Mouse (Mus musculus): ENCODE data around the gene Plekhh3.

Gene Plekhh3

DNA sequence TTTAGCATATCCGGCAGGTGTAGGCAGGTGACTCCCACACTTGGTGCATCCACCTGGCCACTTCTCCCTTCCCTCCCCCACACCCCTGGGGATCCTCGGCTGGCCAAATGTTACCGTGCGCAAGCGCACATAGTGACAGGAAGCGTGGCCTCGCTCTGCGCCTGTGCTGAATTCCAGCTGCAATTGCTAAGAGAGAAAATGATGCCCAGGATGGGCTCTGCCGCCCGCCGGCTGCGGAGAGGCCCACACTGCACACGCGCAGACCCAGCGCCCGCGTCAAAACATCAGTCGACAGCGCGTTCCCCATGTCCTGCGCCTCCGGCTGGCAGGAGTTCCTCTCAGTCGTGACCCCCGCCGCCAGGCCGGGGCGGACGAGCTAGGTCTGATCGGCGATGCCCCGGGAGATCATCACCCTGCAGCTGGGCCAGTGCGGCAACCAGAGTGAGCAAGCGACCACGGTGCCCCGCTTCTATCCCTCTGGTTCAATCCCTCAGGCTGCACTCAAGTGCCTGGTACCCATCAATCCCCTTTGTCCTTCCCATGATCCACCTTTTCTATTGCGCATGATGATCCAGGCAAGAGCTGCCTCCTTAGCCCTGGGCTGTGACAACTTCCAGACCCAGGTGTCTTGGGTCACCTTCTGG is 15.3 kb downstream of the Plekhh3 start, which contains the start of gene Tubg2:
Tubg2 (plus strand) TSS at position 180 of the 644 bp plus-strand sequence.
- in situ Hi-C loops (cut with MboI, MseI) = no loop called here

DNA sequence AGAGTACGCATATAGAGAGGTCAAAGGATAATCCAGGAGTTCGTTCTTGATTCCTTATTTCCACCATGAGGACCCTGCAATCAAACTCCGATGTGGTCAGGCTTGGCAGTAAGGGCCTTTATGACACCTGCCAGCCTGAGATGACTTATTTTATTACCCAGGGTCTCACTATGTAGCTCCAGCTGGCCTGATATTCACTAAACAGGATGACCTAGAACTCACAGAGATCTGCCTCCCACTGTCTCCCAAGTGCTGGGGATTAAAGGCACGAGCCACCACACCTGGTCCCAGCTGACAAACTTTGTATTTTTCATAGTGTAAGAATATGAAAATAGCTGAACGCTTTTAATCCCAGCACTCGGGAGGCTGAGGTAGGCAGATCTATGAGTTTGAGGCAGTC is 16.0 kb downstream of the Plekhh3 start:
- in situ Hi-C loops (cut with MboI, MseI) = no loop called here

DNA sequence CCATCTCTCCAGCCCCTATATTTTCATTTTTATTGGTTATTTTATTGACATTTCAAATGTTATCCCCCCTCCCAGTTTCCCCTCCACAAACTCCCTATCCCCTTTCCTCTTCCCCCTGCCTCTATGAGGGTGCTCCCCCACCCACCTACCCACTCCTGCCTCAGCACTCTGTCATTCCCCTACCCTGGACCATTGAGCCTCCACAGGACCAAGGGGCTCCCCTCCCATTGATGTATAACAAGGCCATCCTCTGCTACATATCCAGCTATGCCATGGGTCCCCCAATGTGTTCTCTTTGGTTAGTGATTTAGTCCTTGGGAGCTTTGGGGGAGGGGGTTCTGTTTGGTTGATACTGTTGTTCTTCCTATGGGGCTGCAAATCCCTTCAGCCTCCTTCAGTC is 16.5 kb downstream of the Plekhh3 start:
- in situ Hi-C loops (cut with MboI, MseI) = no loop called here

DNA sequence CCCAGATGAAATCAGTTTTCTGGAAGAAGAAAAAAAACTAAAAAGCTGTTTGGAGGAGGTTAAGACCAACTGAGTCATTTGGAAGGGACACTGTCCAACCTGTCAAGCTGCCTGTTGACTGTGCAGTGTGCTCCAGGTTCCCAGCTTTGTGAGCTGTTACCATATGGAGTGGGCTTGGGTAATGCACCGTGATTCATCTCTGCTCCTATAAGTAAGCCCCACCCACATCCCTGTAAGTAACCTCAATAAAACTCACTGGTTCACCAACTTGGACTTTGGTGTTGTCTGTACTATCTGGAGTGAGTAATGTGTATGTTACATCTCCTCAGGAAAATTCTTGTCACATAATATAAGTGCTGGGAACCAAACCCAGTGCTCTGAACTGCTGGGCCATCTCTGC is 18.3 kb downstream of the Plekhh3 start:
- in situ Hi-C loops (cut with MboI, MseI) = no loop called here

DNA sequence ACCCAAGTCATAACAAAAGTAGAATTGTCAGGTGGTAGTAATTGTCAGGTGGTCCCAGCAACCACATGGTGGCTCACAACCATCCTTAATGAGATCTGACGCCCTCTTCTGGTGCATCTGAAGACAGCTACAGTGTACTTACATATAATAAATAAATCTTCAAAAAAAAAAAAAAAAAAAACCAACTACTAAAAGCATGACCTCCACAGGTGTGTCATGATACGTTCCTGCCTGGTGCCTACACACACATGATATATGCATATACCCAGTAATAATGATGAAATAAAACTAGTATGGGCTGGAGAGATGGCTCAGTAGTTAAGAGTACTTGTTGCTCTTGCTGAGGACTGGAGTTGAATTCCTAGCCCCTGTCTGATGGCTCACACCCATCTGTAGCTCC is 20.1 kb downstream of the Plekhh3 start:
- in situ Hi-C loops (cut with MboI, MseI) = no loop called here

DNA sequence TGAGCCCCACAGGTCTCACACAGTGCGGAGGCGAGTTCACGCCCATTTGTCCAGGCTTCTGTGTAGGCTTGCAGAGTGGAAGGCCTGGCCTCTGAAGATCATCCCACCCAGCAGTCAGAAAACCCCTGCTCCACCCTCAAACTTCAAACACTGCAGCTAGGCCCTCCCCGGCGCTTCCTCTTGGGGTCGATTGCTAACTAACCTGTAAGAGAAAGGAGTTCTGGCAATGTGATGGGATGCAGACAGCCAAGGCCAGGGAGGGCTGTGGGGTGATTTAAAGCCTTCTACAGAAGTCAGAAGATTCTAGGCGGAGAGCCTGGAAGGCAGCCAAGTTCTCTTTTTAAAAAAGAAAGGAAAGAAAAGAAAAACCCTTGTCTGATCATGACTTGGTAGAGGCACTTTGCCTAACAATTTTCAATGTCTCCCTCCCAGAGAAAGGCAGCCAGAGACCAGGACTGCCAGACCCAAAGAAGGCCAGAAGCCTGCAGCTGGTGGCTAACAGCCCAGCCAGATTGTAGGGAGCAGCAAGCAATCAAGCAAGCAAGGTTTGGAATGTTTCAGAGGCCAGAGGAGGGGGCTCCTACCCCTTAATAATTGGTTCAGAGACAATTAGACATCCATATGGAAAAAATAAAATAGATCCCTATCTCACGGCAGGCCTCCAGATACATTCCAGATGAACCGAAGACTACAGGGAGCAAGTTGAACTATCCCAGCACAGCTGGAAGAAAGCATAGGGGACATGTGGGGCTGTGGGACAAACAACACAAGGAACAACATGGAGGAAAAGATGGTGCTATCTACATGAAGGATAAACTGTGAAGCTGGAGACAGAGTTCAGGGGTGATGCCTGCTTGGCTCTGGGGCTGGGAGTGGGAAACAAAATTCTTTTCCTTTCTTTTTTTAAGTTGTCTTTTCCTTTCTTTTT is 21.7 kb downstream of the Plekhh3 start:
- in situ Hi-C loops (cut with MboI, MseI) = no loop called here

DNA sequence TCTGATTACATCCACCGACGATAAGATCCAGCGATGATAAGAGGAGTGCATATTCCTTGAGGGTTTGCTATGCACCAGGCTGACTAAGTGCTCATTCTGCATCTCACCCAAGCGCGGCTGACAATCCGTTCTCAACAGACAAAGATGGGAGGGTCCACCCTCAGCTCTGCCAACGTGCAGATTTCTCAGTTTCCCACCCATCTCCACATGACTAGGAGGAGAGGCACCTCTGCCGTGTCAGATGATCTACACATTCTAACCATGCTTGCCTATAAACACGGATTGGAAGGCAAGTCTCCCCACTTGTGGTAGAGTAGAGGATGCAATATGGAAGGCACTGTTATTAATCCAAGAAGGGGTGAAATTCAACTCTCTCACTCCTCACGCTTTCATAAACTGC is 22.4 kb downstream of the Plekhh3 start:
- in situ Hi-C loops (cut with MboI, MseI) = no loop called here

DNA sequence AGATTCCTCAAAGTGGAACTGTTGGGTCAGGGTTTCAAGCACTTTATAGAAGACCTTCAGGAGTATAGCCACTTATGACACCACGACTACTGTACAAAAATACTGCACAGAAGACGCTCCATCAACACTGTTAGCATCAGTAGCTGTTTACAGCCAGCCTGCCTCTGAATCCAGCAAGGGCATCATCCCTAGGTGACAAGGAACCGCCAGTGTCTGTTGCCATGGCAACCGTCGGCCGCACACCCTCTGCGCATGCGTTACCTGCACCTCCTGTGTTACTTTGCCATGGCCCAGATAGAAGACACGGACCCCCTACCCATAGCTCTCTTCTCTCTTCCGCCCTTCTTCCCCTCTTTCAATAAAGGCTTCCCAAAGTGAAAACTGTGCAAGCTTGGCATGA is 24.8 kb downstream of the Plekhh3 start:
- in situ Hi-C loops (cut with MboI, MseI) = no loop called here

DNA sequence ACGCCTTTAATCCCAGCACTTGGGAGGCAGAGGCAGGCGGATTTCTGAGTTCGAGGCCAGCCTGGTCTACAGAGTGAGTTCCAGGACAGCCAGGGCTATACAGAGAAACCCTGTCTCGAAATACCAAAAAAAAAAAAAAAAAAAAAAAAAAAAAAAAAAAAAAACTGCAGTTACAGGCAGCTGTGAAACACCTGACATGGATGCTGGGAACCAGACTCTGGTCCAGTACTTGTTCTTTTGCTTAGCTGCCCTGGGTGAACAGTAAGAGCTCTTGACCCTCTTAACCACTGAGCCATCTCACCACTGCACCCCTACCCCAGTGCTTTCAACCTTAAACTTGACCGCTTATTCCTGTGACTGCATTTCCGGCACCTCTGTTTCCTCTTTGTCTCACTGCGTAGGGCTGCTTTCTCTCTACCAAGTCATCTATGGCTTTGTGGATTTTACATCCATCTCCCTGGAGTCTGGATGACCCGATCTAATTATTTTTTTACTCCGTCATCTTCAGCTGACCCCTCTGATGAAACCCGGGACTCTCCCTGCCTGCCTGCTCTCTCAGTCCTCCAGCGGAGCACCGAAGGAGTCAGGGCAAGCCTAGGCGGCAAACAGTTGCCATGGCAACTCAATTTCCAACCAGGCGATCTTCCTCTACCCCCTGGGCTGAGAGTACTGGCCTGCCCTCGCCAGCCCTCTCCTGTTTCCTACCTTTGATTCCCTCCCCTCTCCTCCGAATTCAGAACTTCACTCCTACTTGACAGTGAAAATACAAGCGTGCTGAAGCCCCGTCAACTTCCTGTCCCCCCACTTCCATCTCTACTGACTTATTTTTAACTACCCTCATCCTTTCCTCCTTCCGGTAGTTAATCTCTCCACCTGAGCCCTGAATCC is 27.6 kb downstream of the Plekhh3 start:
- in situ Hi-C loops (cut with MboI, MseI) = no loop called here

DNA sequence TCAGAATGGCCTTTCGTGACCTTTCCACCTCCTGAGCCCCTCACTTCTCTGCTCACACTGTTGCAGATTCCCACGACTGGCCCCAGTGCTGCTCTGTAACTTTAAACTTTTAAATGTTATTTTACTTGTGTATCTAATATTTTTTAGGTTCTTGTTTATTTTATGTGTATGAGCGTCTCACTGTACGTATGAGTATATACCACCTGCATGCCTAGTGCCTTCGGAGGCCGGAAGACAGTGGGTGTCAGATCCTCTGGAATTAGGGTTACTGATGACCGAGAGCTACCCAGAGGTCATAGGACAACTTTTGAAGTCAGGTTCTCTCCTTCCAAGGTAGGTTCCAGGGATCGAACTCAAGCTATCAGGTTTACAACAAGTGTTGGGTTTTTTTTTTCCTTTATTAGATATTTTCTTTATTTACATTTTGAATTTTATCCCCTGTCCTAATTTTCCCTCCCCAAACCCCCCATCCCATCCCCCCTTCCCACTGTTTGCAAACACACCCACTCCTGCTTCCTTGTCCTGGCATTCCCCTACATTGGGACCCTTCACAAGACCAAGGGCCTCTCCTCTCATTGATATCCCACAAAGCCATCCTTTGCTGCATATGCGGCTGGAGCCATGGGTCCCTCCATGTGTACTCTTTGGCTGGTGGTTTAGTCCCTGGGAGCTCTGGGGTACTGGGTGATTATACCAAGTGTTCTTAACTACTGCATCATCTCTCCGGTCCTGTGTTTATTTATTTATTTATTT is 28.8 kb downstream of the Plekhh3 start:
- in situ Hi-C loops (cut with MboI, MseI) = no loop called here

DNA sequence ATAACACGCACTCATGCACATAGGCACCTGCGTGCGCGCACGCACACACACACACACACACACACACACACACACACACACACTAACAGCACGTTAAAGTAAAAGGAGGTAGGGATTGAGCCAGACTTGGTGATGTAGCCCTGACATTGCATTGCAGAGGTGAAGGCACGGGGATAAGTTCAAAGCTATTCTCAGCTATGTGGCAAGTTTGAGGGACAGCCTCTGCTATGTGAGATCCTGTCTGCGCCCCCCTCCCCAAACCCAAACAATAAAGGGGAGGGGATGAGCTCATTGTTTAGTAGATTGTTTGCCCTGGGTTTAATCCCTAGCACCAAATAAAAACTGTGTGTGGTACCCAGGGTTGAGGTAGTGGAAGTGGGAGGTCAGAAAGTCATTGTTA is 30.1 kb downstream of the Plekhh3 start:
- in situ Hi-C loops (cut with MboI, MseI) = no loop called here

DNA sequence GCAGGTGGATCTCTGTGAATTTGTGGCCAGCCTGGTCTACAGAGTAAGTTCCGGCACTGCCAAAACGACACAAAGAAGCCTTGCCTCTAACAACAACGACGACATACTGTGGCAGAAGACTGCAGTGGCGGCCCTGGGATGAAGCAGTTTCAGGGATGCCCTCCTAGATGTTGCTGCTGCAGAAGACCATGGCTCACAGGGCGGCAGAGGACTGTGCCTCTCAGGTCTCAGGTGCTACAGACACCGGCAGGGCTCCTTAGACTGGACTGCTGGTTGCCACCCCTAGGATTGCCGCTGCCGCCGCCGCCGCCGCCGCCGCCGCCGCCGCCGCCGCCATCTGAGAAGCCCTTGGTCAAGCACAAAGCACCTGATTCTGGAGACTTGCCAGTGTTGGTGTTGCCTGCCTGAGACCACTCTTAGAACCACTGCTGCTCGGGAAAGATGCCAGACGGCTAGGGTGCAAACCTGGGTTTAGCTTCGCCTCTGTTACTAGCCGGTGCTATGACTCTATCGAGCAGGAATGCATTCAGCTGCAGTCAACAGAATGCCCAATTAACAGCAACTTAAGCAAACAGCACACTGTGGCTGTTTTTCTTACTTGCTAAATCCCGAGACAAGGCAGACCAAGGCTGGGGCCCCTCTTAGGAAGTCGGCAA is 30.9 kb downstream of the Plekhh3 start:
- in situ Hi-C loops (cut with MboI, MseI) = no loop called here

DNA sequence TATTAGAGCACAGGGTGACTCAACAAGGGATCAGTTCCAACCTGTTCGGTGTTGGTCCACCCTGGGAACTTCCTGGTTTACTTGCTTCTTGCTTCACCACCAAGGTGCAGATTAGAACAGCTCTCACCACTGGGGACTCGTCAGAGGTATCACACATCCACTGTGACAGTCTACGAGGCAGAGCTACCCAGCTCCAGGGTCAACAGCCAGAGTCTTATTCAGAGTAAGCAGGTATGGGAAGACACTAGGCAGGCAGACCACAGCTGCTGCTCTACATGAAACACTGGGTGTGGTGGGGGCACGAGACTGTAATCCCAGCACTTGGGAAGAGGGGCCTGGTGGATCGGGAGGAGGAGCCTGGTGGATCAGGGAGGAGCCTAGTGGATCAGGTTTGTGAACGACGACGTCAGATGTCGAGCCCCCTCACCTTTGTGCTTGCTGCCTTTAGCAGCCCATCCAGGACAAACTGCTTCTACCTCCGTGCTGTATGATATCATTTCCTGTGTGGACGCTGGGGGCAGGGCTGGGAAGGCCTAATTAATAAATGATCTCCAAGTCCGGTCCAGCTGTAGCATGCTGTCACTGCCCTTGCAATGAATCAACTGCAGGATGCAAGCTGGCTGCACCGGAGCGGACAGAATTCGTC is 32.5 kb downstream of the Plekhh3 start:
- in situ Hi-C loops (cut with MboI, MseI) = no loop called here

DNA sequence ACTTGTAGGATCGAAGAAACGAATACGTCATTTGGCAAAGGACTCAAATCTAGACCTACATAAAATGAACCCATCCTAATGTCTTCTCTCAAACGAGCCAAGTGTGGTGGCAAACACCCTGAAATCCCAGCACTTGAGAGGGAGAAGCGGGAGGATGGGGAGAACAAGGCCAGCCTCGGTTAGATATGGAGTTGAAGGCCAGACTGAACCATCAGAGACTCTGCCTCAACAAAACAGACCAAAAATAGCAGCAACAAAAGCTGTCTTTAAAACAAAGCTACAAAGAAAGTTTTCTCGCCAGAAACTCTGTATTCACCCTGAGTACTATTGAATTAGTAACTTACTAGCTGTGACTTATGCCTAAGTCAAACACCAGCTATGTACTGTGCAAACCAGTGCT is 34.2 kb downstream of the Plekhh3 start:
- in situ Hi-C loops (cut with MboI, MseI) = no loop called here

DNA sequence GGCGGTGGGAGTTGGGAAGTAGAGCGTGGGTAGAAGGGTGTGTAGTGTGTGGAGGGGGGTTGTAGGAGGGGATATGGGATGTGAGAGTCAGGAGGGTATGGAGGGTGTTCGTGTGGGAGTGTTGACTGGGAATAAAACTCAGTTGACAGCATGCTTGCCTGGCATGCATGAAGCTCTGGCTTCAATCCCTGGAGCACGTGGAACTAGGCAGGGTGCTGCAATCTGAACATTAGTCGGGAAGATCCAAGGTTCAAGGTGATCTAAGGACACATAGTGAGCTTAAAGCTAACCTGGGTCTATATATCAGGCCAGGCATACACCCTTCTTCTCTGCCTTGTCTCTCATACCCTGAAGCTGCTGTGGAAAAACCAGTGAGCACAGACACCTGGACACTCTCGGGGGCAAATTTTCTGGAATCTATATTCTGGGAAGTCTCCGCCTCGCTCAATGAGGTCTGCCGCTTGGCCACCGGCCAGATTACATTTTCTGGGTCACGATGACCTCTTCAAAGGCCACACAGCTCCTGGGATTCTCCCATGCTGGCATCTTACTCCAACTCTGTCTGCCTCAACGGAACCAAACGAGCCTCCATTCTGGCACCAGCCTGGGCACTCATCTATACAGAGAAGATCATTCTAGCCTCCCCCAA is 36.8 kb downstream of the Plekhh3 start:
- in situ Hi-C loops (cut with MboI, MseI) = no loop called here

DNA sequence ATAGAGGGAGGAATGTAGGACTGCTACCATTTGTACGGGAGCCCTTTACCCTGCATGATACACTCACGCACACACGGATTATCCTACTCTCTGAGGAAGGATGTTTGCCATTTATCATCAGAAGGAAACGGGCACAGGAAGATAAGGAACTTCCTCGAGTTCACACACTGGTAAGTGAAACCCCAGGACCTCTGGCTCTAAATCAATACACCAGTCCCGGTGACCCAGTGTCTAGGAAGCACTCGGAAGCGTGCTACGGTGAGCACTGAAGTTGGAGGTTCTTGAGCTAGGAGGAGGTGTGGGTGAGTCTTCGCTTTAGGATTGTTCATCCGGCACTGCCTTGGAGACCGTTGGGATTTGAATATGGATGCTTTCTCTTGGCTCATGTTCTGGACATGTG is 38.1 kb downstream of the Plekhh3 start:
- in situ Hi-C loops (cut with MboI, MseI) = no loop called here

DNA sequence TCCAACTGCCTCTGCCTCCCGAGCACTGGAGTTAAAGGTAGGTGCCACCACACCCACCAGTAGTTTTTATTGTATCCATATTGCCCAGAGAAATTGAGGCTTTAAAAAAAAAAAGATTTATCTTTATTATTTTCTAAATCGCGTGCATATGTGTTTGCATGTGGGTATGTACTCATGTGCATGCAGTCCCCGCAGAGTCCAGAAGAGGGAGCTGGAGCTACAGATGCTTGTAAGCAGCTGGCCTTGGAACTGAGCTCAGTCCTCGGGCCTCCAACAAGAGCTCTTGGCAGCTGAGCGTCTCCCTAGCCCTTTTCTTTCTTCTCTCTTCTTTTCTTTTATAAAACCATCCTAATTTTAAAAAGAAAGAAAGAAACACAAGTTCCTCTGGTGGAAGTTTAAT is 39.5 kb downstream of the Plekhh3 start:
- in situ Hi-C loops (cut with MboI, MseI) = no loop called here

DNA sequence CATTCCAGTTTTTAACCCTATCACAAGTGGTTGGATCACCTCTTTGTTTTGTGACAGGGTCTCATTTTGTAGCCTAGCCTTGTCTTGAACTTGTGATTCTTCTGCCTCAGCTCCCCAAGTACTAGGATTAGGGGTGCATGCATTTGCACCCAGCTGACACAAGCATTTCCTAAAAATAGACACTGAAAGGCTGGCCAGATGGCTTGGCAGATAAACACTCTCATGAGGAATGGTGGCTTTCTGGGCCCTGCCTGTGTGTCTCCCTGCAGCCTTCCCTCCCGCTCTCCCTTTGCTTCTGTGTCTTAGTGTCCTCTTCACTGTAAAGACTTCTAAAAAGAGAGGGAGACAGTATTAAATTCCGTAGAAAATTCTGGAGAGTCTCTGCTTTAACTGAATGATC is 40.0 kb downstream of the Plekhh3 start:
- in situ Hi-C loops (cut with MboI, MseI) = no loop called here

DNA sequence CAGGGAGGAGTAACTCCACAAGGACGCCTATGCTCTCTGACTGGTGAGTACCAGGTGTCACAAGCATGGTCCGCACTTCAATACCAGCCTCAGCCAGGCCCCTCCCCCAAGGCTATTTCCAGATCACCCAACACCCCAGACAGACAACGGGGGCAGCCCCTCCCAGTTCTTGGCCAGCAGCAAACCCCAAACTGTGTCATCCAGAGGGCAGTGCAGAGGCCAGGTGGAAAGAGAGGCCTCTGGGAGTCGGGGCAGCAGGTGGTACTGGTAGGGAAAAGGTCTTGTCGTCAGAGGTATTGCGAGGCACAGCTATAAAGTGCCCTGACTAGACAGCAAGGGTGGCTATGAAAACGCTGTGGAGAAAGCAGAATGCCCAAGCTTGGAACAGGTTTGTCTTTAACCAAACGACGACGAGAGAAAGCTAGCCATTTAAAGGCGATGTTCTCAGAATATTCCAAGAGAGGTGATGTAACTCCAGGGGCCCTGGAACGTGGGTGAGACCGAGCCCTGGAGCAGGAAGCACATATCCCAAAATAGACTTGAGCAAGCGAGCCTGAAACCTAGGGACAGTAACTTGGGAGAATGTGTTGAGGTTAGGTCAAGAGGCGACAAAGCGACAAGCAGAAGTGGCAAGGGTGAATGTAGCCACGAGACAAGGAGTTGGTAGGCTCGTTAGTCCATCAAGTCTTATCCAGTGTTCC is 40.9 kb downstream of the Plekhh3 start:
- in situ Hi-C loops (cut with MboI, MseI) = no loop called here
